Mouse (Mus musculus): ENCODE results near the gene Gm12355.
A peak's percentile ranks its signal among the peaks of the same experiment; 100 is the strongest.

The Gm12355 gene

GRCm38 (mm10) chr11:98582551-98583264 lies 42.8 kb downstream of the Gm12355 start:
- no peak for DNase-seq (ENCODE audit: inconsistent ontology term)

GRCm38 (mm10) chr11:98582030-98582388 lies 43.5 kb downstream of the Gm12355 start:
- DNase-seq (ENCODE audit: inconsistent ontology term), result no peak

- DNase-seq (ENCODE audit: inconsistent ontology term), result no peak
Measured at GRCm38 (mm10) chr11:98581286-98582029, 44.0 kb downstream of the Gm12355 start.

DNA sequence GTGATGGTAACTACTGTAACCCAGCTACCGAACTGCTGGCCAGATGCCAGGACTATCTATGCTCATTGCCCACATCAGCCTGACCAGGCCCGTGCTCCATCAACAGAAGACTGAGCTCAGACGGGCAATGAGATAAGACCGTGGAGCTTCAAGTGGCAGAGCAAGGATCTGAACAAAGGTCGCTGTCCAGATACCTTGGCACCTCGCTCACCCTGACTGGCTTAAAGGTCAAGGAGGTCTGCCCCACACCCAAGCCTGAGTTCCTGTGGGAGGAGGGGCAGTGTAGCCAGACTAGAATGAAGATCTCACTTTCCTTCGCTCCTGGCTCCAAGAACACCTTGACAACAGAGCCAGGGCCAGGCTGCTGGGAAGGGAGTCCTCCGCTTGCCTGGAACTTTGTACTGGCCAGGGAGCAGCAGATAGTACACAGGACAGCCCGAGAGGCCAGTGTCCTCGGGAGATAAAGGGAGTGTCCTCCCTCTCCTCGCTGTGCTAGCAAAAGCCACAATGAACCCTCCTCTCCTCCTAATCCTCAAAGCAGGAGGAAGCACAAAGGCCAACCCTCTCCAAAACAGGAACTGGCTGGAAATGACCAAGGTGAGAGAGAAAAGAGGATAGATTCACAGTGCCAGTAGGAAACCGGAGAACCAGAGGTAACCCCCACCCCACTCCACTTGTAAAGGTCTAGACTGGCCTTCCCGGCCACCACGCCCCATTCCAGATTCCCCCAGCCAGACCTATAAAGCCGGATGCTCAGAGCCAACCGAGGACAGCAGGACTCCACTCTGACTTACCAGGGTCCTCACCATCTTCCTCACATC lies 45.0 kb downstream of the Gm12355 start:
- no peak for DNase-seq (ENCODE audit: inconsistent ontology term)

DNA sequence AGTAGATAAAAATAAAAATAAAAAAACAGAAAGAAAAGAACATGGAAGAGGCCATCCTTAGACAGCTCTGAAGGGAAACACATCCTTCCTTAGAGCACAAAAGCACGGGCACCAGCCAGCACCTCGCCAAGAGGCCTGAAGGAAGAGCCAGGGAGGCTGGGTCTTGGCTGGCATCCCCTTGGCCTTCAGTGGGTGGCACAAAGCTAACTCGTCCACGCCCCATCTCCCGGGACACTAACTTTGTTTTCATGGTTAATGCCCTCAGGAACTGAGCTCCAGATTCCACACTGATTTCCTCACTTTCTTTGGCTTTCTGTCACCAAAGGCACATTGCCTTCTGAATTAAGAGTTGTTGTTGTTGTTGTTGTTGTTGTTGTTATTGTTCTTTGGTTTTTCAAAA lies 47.7 kb downstream of the Gm12355 start:
- DNase-seq (ENCODE audit: inconsistent ontology term), result peak; percentile 26

All from Muller cell, postnatal 12 days (primary cell).